Mouse (Mus musculus) lung, adult 2 months (tissue): ENCODE data around the gene Tlk2.

Experiments
- CTCF ChIP-seq: fragments of 200-500 bp; IDR thresholded peaks from 2 replicates; pipeline ENCODE4 v1.5.1; 2011; ENCODE audit warnings: mild to moderate bottlenecking, low read length, control low read depth; ENCODE audit not compliant: insufficient read depth
- POLR2A ChIP-seq: fragments of 200-500 bp; IDR thresholded peaks from 2 replicates; pipeline ENCODE4 v1.6.1; 2011; ENCODE audit warnings: low read depth, mild to moderate bottlenecking, control low read depth, low read length, borderline replicate concordance; ENCODE audit errors: extremely low read depth

DNA sequence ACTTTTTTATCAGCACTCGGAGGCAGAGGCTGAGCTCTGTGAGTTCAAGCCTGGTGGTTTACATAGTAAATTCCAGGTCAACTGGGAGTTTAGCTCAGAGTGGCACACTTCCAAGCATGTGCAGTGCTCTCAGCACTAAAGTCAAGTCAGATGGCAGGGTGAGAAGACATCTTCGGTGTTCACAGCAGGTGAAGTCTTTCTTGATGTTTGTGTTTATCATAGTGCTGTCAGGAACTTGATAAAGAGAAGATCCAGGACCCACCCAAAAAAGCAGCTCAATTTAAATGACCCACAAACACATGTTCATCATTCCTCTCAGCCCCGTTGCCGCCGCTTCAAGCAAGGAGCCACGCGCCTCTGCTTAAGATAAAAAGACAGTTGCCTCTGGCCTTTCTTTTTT lies 42.9 kb upstream of the Tlk2 start:
- no peak for TF ChIP-seq CTCF
- TF ChIP-seq POLR2A: no peak
